9 mouse cellular contexts compared by ENCODE assay signal in genomic region chr1:86497986-86498385, GRCm38 (mm10). TPM values are rescaled to one million over a fixed set of nuclear protein-coding genes. Genes with fewer than 3 reads are reported as not detected.
DNase-seq lines count a peak whose midpoint lies in the region; ATAC-seq and TF ChIP-seq lines count a peak whose summit lies in the region.
"Had no signal": no experiment of that assay in that cellular context is flagged by ENCODE, and none has a peak within 500 bp of the region (broad histone marks: within the 10 kb centered on the region; RNA-seq: fewer than 3 reads in every experiment).

No protein-coding gene starts in this region.

- no peak for DNase-seq in layer of hippocampus, adult 2 months (ENCODE audit: low spot score in 2 of 2)
- DNase-seq in layer of hippocampus, adult 9-10 months (ENCODE audit: low spot score) = no peak
- DNase-seq in R1 (ENCODE audit: low read depth, low spot score) = peak; percentile 66
- peak; percentile 91 for DNase-seq in kidney, adult 9 months
- no peak for DNase-seq in thymus, postnatal 4 days
- no peak for DNase-seq in right cerebral cortex, adult 18-20 months
- DNase-seq in embryo, embryonic 10.5 days (ENCODE audit: low spot score) = no peak
- DNase-seq: cerebellum, adult 2 months had no signal

- no peak overlapping the region for H3K4me3 ChIP-seq in layer of hippocampus, adult 2 months

- no peak for TF ChIP-seq CTCF in layer of hippocampus, adult 2 months (conservative IDR thresholded peaks at IDR 0.05)

- 0 out of 2 replicates have a peak overlapping the region, but pooled peaks have one; percentile 0 for H3K27ac ChIP-seq in layer of hippocampus, adult 2 months

- peak; percentile 14; the same call in 1 of the 2 replicates for ATAC-seq in neutrophil, adult 5-6 weeks (ENCODE audit: extremely low read depth, insufficient number of reproducible peaks, low FRiP score, poor library complexity, severe bottlenecking)

RNA-seq across cellular contexts. Expression of gene Ptma, which starts 28.5 kb away (rescaled TPM):
- 100 to 1,000 TPM; 478 to 491 TPM for total RNA-seq in layer of hippocampus, adult 2 months (2021)
- 1,253 and 1,399 TPM in 2 replicates for total RNA-seq in neutrophil, adult 5-6 weeks (2017)

Comparison
In these comparisons a context has a peak if more than half of its experiments do, and no peak if none do; other contexts are left out.
1. DNase-seq: peak in R1 (single experiment) and kidney, adult 9 months (single experiment); none in layer of hippocampus, adult 2 months (0 of 2), layer of hippocampus, adult 9-10 months (single experiment), thymus, postnatal 4 days (single experiment), right cerebral cortex, adult 18-20 months (single experiment) and embryo, embryonic 10.5 days (single experiment).